Mouse (Mus musculus): ENCODE measurements around the gene Clec11a. TPM values are rescaled to one million over a fixed set of nuclear protein-coding genes. Genes with fewer than 3 reads are reported as not detected.

The Clec11a gene
- polyA plus RNA-seq, 1 experiment from 2014 or later: 0.81 TPM

Other genes starting within 250 kb of the Clec11a start
- gene Klk1b21, start 204.6 kb downstream of the Clec11a start, polyA plus RNA-seq (2014; fragmentation: Nextera tagmentation; extraction: Ambion mirVana): not detected in 2 replicates
- not detected in 2 replicates for gene Klk1b22, start 194.2 kb downstream of the Clec11a start, polyA plus RNA-seq (2014; fragmentation: Nextera tagmentation; extraction: Ambion mirVana)
- gene Klk1b16, start 170.1 kb downstream of the Clec11a start, polyA plus RNA-seq (2014; fragmentation: Nextera tagmentation; extraction: Ambion mirVana): not detected in 2 replicates
- not detected in 2 replicates for gene Klk1b24, start 118.7 kb downstream of the Clec11a start, polyA plus RNA-seq (2014; fragmentation: Nextera tagmentation; extraction: Ambion mirVana)
- gene Klk1b3, start 108.7 kb downstream of the Clec11a start, polyA plus RNA-seq (2014; fragmentation: Nextera tagmentation; extraction: Ambion mirVana): not detected in 2 replicates
- gene Klk1b4, start 99.5 kb downstream of the Clec11a start, polyA plus RNA-seq (2014; fragmentation: Nextera tagmentation; extraction: Ambion mirVana): not detected in 2 replicates
- not detected in 2 replicates for gene Klk1b5, start 91.0 kb downstream of the Clec11a start, polyA plus RNA-seq (2014; fragmentation: Nextera tagmentation; extraction: Ambion mirVana)
- not detected in 2 replicates for gene Klk1, start 81.5 kb downstream of the Clec11a start, polyA plus RNA-seq (2014; fragmentation: Nextera tagmentation; extraction: Ambion mirVana)
- gene Gm36864, start 70.7 kb downstream of the Clec11a start, polyA plus RNA-seq (2014; fragmentation: Nextera tagmentation; extraction: Ambion mirVana): not detected in 2 replicates
- gene 1700028J19Rik, start 60.2 kb downstream of the Clec11a start, polyA plus RNA-seq (2014; fragmentation: Nextera tagmentation; extraction: Ambion mirVana): 1.1 and 1.6 TPM in 2 replicates
- 54.8 and 62.7 TPM in 2 replicates for gene 2410002F23Rik, start 60.2 kb downstream of the Clec11a start, polyA plus RNA-seq (2014; fragmentation: Nextera tagmentation; extraction: Ambion mirVana)
- not detected in 2 replicates for gene Acp4, start 49.5 kb downstream of the Clec11a start, polyA plus RNA-seq (2014; fragmentation: Nextera tagmentation; extraction: Ambion mirVana)
- not detected in 2 replicates for gene Gm15517, start 45.5 kb downstream of the Clec11a start, polyA plus RNA-seq (2014; fragmentation: Nextera tagmentation; extraction: Ambion mirVana)
- 0.44 and 0.96 TPM in 2 replicates for gene Shank1, start 3.4 kb upstream of the Clec11a start, polyA plus RNA-seq (2014; fragmentation: Nextera tagmentation; extraction: Ambion mirVana)
- gene Syt3, start 77.2 kb upstream of the Clec11a start, polyA plus RNA-seq (2014; fragmentation: Nextera tagmentation; extraction: Ambion mirVana): 0.57 and 0.59 TPM in 2 replicates
- gene 1700008O03Rik, start 78.9 kb upstream of the Clec11a start, polyA plus RNA-seq (2014; fragmentation: Nextera tagmentation; extraction: Ambion mirVana): 0.34 and 0.47 TPM in 2 replicates
- gene Lrrc4b, start 122.1 kb upstream of the Clec11a start, polyA plus RNA-seq (2014; fragmentation: Nextera tagmentation; extraction: Ambion mirVana): 4.1 and 4.5 TPM in 2 replicates
- 0.34 and 1.4 TPM in 2 replicates for gene Aspdh, start 158.5 kb upstream of the Clec11a start, polyA plus RNA-seq (2014; fragmentation: Nextera tagmentation; extraction: Ambion mirVana)
- gene Josd2, start 161.1 kb upstream of the Clec11a start, polyA plus RNA-seq (2014; fragmentation: Nextera tagmentation; extraction: Ambion mirVana): 128 and 131 TPM in 2 replicates
- gene Emc10, start 189.6 kb upstream of the Clec11a start, polyA plus RNA-seq (2014; fragmentation: Nextera tagmentation; extraction: Ambion mirVana): 101 and 114 TPM in 2 replicates
- 8.7 and 9.2 TPM in 2 replicates for gene Fam71e1, start 189.7 kb upstream of the Clec11a start, polyA plus RNA-seq (2014; fragmentation: Nextera tagmentation; extraction: Ambion mirVana)
- gene Mybpc2, start 217.8 kb upstream of the Clec11a start, polyA plus RNA-seq (2014; fragmentation: Nextera tagmentation; extraction: Ambion mirVana): 2.3 and 3.3 TPM in 2 replicates
- gene Spib, start 225.2 kb upstream of the Clec11a start, polyA plus RNA-seq (2014; fragmentation: Nextera tagmentation; extraction: Ambion mirVana): not detected in 2 replicates
- 28.6 and 29.2 TPM in 2 replicates for gene Pold1, start 241.9 kb upstream of the Clec11a start, polyA plus RNA-seq (2014; fragmentation: Nextera tagmentation; extraction: Ambion mirVana)
- gene Nr1h2, start 247.0 kb upstream of the Clec11a start, polyA plus RNA-seq (2014; fragmentation: Nextera tagmentation; extraction: Ambion mirVana): 53.3 and 57.8 TPM in 2 replicates